Mouse (Mus musculus) hindbrain, embryonic 16.5 days (tissue): ENCODE results near the gene Adcy10. TPM values are rescaled to one million over a fixed set of nuclear protein-coding genes. Genes with fewer than 3 reads are reported as not detected.
A peak's percentile ranks its signal among the peaks of the same experiment; 100 is the strongest.

Experiments
- ATAC-seq: fragments of 200-750 bp; cut with Nextera tagmentation; 2 replicates; pipeline ENCODE4 v1.8.0; 2017; ENCODE audit warnings: moderate TSS enrichment, moderate library complexity
- H3K27ac ChIP-seq: fragments of 300-500 bp; sonication (generic); 2 replicates; pipeline ENCODE4 v1.5.1; 2014; ENCODE audit warnings: low read depth, mild to moderate bottlenecking, control low read depth, low read length, moderate library complexity
- H3K27me3 ChIP-seq: fragments of 300-500 bp; sonication (generic); replicated peaks from 2 replicates; pipeline ENCODE4 v1.6.1; 2014; ENCODE audit warnings: low read length; ENCODE audit not compliant: control insufficient read depth, insufficient read depth
- H3K36me3 ChIP-seq: fragments of 300-500 bp; sonication (generic); 2 replicates; pipeline ENCODE4 v1.6.1; 2014; ENCODE audit warnings: mild to moderate bottlenecking, low read length, moderate library complexity, mixed read lengths; ENCODE audit not compliant: control insufficient read depth, insufficient read depth
- H3K4me1 ChIP-seq: fragments of 300-500 bp; sonication (generic); 2 replicates; pipeline ENCODE4 v1.6.1; 2014; ENCODE audit warnings: low read depth, low read length; ENCODE audit not compliant: control insufficient read depth, insufficient read depth
- H3K4me2 ChIP-seq: fragments of 300-500 bp; sonication (generic); 2 replicates; pipeline ENCODE4 v1.6.1; 2014; ENCODE audit warnings: mild to moderate bottlenecking, low read length, control low read depth, moderate library complexity
- H3K4me3 ChIP-seq: fragments of 300-500 bp; sonication (generic); 2 replicates; pipeline ENCODE4 v1.5.1; 2014; ENCODE audit warnings: mild to moderate bottlenecking, low read length, control low read depth, moderate library complexity
- H3K9ac ChIP-seq: fragments of 300-500 bp; sonication (generic); 2 replicates; pipeline ENCODE4 v1.6.1; 2014; ENCODE audit warnings: low read depth, mild to moderate bottlenecking, control low read depth, low read length, moderate library complexity
- H3K9me3 ChIP-seq: fragments of 300-500 bp; sonication (generic); 2 replicates; pipeline ENCODE4 v1.6.1; 2014; ENCODE audit warnings: mild to moderate bottlenecking, low read length, moderate library complexity; ENCODE audit not compliant: control insufficient read depth
- WGBS: fragments of 180-500 bp; shearing (Covaris S2); extraction: QIAGEN DNeasy Blood & Tissue Kit; methylation state at CpG from one replicate; pipeline ENCODE4 v1.1.7; 2014; 5-methylcytosine and 5-hydroxymethylcytosine counted together
- polyA plus RNA-seq: library from polyadenylated mRNA; unstranded; fragments of >200 nt; fragmentation: Nextera tagmentation; extraction: Ambion mirVana; gene quantifications from 2 replicates; pipeline ENCODE4 v1.2.1, GENCODE M21; 2015

Gene Adcy10
- polyA plus RNA-seq, 1 experiment from 2014 or later, result 0.31 TPM

GRCm38 (mm10) chr1:165605774-165606173, 120.8 kb downstream of the Adcy10 start:
- Histone ChIP-seq H3K4me1 (peaks cover 13% of the 10 kb centered on the region), H3K9me3 (no peaks in the 10 kb centered on the region), H3K4me2 (no peak overlapping the region), H3K36me3 (peaks cover 11% of the 10 kb centered on the region; the same call in 1 of the 2 replicates), H3K9ac (no peak overlapping the region), H3K4me3 (no peak overlapping the region), H3K27ac (no peak overlapping the region), H3K27me3 (no peaks in the 10 kb centered on the region)
- no peak for ATAC-seq
- 73% methylated on average over 6 of the region's 6 CpGs for WGBS

- ATAC-seq, result no peak
- H3K27me3 ChIP-seq, result no peaks in the 10 kb centered on the region
- H3K9ac ChIP-seq, result no peak overlapping the region
- peaks cover 15% of the 10 kb centered on the region for H3K4me1 ChIP-seq
- H3K9me3 ChIP-seq, result no peaks in the 10 kb centered on the region
- H3K36me3 ChIP-seq, result peaks cover 3% of the 10 kb centered on the region; the same call in 1 of the 2 replicates
- no peak overlapping the region for H3K27ac ChIP-seq
- WGBS, result 91% methylated on average over 4 of the region's 4 CpGs
- no peak overlapping the region for H3K4me2 ChIP-seq
- H3K4me3 ChIP-seq, result no peak overlapping the region
Observed at GRCm38 (mm10) chr1:165608904-165609303, 123.9 kb downstream of the Adcy10 start.

GRCm38 (mm10) chr1:165609495-165610320, 124.7 kb downstream of the Adcy10 start:
- ATAC-seq, result peak; percentile 21; the same call in 1 of the 2 replicates
- H3K36me3 ChIP-seq, result peaks cover under 1% of the 10 kb centered on the region; the same call in 1 of the 2 replicates
- no peak overlapping the region for H3K4me3 ChIP-seq
- H3K9me3 ChIP-seq, result no peaks in the 10 kb centered on the region
- no peak overlapping the region for H3K4me2 ChIP-seq
- WGBS, result 46% methylated on average over 7 of the region's 7 CpGs
- peak overlapping the region; percentile 33 for H3K27ac ChIP-seq
- peaks cover 15% of the 10 kb centered on the region for H3K4me1 ChIP-seq
- no peaks in the 10 kb centered on the region for H3K27me3 ChIP-seq
- peak overlapping the region; percentile 3; the same call in 1 of the 2 replicates for H3K9ac ChIP-seq

GRCm38 (mm10) chr1:165610321-165610999, 125.5 kb downstream of the Adcy10 start:
- peak overlapping the region; percentile 3; the same call in 1 of the 2 replicates for H3K9ac ChIP-seq
- 19% methylated on average over 9 of the region's 9 CpGs for WGBS

GRCm38 (mm10) chr1:165612714-165613113, 127.7 kb downstream of the Adcy10 start:
- no peak for ATAC-seq
- peaks cover 7% of the 10 kb centered on the region for H3K36me3 ChIP-seq
- H3K4me1 ChIP-seq, result peaks cover 15% of the 10 kb centered on the region
- no peak overlapping the region for H3K4me2 ChIP-seq
- 72% methylated on average over 5 of the region's 5 CpGs for WGBS
- H3K27me3 ChIP-seq, result no peaks in the 10 kb centered on the region
- H3K4me3 ChIP-seq, result no peak overlapping the region
- H3K9ac ChIP-seq, result no peak overlapping the region
- H3K9me3 ChIP-seq, result peaks cover 3% of the 10 kb centered on the region; the same call in 1 of the 2 replicates
- no peak overlapping the region for H3K27ac ChIP-seq

More at GRCm38 (mm10) chr1:165610321-165610999, 125.5 kb downstream of the Adcy10 start:
- peaks cover 3% of the 10 kb centered on the region; the same call in 1 of the 2 replicates for H3K9me3 ChIP-seq
- peak overlapping the region; percentile 57 for H3K27ac ChIP-seq
- ATAC-seq, result peak; percentile 62
- H3K4me2 ChIP-seq, result no peak overlapping the region
- H3K27me3 ChIP-seq, result no peaks in the 10 kb centered on the region
- H3K36me3 ChIP-seq, result peaks cover 7% of the 10 kb centered on the region
- H3K4me1 ChIP-seq, result peaks cover 15% of the 10 kb centered on the region
- no peak overlapping the region for H3K4me3 ChIP-seq

GRCm38 (mm10) chr1:165613926-165614325, 128.9 kb downstream of the Adcy10 start:
- peaks cover 3% of the 10 kb centered on the region; the same call in 1 of the 2 replicates for H3K9me3 ChIP-seq
- H3K4me1 ChIP-seq, result peaks cover 19% of the 10 kb centered on the region
- no peak overlapping the region for H3K4me3 ChIP-seq
- no peak for ATAC-seq
- peaks cover 7% of the 10 kb centered on the region for H3K36me3 ChIP-seq
- no peaks in the 10 kb centered on the region for H3K27me3 ChIP-seq
- no peak overlapping the region for H3K4me2 ChIP-seq
- WGBS, result 82% methylated on average over 4 of the region's 4 CpGs
- no peak overlapping the region for H3K27ac ChIP-seq
- H3K9ac ChIP-seq, result no peak overlapping the region

GRCm38 (mm10) chr1:165614793-165615192, 129.8 kb downstream of the Adcy10 start:
- Histone ChIP-seq H3K4me3 (no peak overlapping the region), H3K27me3 (no peaks in the 10 kb centered on the region), H3K9me3 (peaks cover 3% of the 10 kb centered on the region; the same call in 1 of the 2 replicates), H3K4me2 (no peak overlapping the region), H3K4me1 (peaks cover 15% of the 10 kb centered on the region), H3K27ac (no peak overlapping the region), H3K36me3 (peaks cover 7% of the 10 kb centered on the region), H3K9ac (no peak overlapping the region)
- 93% methylated on average over 3 of the region's 3 CpGs for WGBS
- ATAC-seq, result no peak

GRCm38 (mm10) chr1:165616652-165617051, 131.7 kb downstream of the Adcy10 start:
- no peak for ATAC-seq
- Histone ChIP-seq H3K9ac (no peak overlapping the region), H3K4me1 (peaks cover 4% of the 10 kb centered on the region), H3K36me3 (peaks cover 7% of the 10 kb centered on the region), H3K4me2 (peak overlapping the region; percentile 13; the same call in 1 of the 2 replicates), H3K4me3 (no peak overlapping the region), H3K27me3 (no peaks in the 10 kb centered on the region), H3K9me3 (peaks cover 3% of the 10 kb centered on the region; the same call in 1 of the 2 replicates), H3K27ac (no peak overlapping the region; the same call in 1 of the 2 replicates)
- WGBS, result 48% methylated on average over 7 of the region's 7 CpGs
